Mouse (Mus musculus) intestine, postnatal 0 days (tissue): Measurements from ENCODE around the gene Tceal1. TPM values are rescaled to one million over a fixed set of nuclear protein-coding genes. Genes with fewer than 3 reads are reported as not detected.
"Not testable (repeated sequence)": the region's sequence is repeated elsewhere in the genome, so short reads cannot be mapped to it uniquely, and the experiment has no call there.

Experiments used
- ATAC-seq: fragments of 200-750 bp; cut with Nextera tagmentation; 2 replicates; pipeline ENCODE4 v1.8.0; 2017; ENCODE audit warnings: mild to moderate bottlenecking, moderate TSS enrichment, moderate library complexity
- H3K27ac ChIP-seq: fragments of 300-500 bp; sonication (generic); 2 replicates; pipeline ENCODE4 v1.5.1; 2014; ENCODE audit warnings: mild to moderate bottlenecking, low read depth, low read length, moderate library complexity
- H3K27me3 ChIP-seq: fragments of 300-500 bp; sonication (generic); replicated peaks from 2 replicates; pipeline ENCODE4 v1.6.1; 2014; ENCODE audit warnings: low read length, mixed read lengths; ENCODE audit not compliant: control insufficient read depth, insufficient read depth
- H3K36me3 ChIP-seq: fragments of 300-500 bp; sonication (generic); 2 replicates; pipeline ENCODE4 v1.6.1; 2014; ENCODE audit warnings: mild to moderate bottlenecking, moderate library complexity; ENCODE audit not compliant: control insufficient read depth, insufficient read depth
- H3K4me1 ChIP-seq: fragments of 300-500 bp; sonication (generic); replicated peaks from 2 replicates; pipeline ENCODE4 v1.6.1; 2014; ENCODE audit warnings: antibody characterized with exemption, low read length, mixed read lengths; ENCODE audit not compliant: control insufficient read depth, insufficient read depth
- H3K4me2 ChIP-seq: fragments of 300-500 bp; sonication (generic); replicated peaks from 2 replicates; pipeline ENCODE4 v1.6.1; 2014; ENCODE audit warnings: low read depth, mild to moderate bottlenecking, moderate library complexity
- H3K4me3 ChIP-seq: fragments of 300-500 bp; sonication (generic); 2 replicates; pipeline ENCODE4 v1.5.1; 2014; ENCODE audit warnings: low read depth, low read length
- H3K9ac ChIP-seq: fragments of 300-500 bp; sonication (generic); 2 replicates; pipeline ENCODE4 v1.6.1; 2014; ENCODE audit warnings: mild to moderate bottlenecking, low read depth, low read length
- H3K9me3 ChIP-seq: fragments of 300-500 bp; sonication (generic); 2 replicates; pipeline ENCODE4 v1.6.1; 2016; ENCODE audit warnings: mixed run types; ENCODE audit not compliant: control insufficient read depth
- CTCF ChIP-seq: sonication (generic); IDR thresholded peaks from 2 replicates; pipeline ENCODE4 v1.5.1; 2016; ENCODE audit warnings: low read depth, mild to moderate bottlenecking, control low read depth, antibody characterized with exemption, moderate library complexity
- WGBS: fragments of 180-500 bp; shearing (Covaris S2); extraction: QIAGEN DNeasy Blood & Tissue Kit; methylation state at CpG from one replicate; pipeline ENCODE4 v1.1.7; 2014; 5-methylcytosine and 5-hydroxymethylcytosine counted together
- polyA plus RNA-seq: library from polyadenylated mRNA; unstranded; fragments of >200 nt; fragmentation: Nextera tagmentation; extraction: Ambion mirVana; gene quantifications from 2 replicates; pipeline ENCODE4 v1.2.1, GENCODE M21; 2015

Tceal1 gene
- polyA plus RNA-seq, 1 experiment from 2014 or later = 6.1 TPM

DNA sequence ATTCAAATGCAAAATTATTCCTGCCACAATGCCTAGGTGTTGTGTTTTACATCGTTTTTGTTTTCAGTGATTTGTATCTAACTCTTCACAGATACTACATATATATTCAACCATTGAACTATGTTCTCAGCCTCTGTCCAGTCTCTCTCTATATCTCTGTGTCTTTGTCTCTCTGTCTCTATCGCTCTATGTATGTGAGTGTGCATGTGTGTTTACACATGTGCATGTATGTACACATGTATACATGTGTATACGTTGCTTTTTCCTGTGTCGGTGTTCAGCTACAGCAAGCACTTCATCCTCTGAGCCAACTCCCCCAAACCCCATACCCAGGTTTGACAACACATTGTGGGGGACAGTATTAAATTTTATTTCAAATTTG lies 15.5 kb upstream of the Tceal1 start:
- Histone ChIP-seq H3K9me3 (no peaks in the 10 kb centered on the region), H3K27me3 (no peaks in the 10 kb centered on the region), H3K4me1 (no peaks in the 10 kb centered on the region), H3K27ac (no peak overlapping the region), H3K9ac (no peak overlapping the region), H3K36me3 (no peaks in the 10 kb centered on the region), H3K4me2 (no peak overlapping the region), H3K4me3 (no peak overlapping the region)
- TF ChIP-seq CTCF = no peak
- WGBS = 80% methylated on average over 4 of the region's 4 CpGs
- no peak for ATAC-seq

DNA sequence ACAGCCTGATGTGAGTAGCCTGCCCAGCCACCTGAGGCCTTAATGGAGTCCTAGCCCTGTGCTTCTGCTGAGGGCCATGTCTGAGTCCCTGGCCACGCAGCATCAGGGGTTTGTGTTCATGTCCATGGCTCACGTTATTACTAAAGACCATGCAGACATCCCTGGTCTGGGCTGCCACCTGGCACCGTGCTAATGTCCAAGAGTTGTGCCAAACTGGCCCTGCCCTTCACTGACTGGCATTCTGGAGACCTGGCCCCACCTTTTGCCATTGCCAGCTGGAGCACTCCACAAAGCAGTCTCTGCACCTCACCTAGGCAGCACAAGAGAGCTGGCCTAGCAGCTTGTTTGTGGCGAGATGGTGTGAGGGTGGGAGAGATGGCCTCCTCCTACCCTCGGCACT lies 14.6 kb upstream of the Tceal1 start:
- Histone ChIP-seq H3K4me2 (no peak overlapping the region), H3K27me3 (no peaks in the 10 kb centered on the region), H3K4me1 (no peaks in the 10 kb centered on the region), H3K27ac (no peak overlapping the region), H3K36me3 (no peaks in the 10 kb centered on the region), H3K9me3 (no peaks in the 10 kb centered on the region), H3K4me3 (no peak overlapping the region), H3K9ac (no peak overlapping the region)
- WGBS = 79% methylated on average over 5 of the region's 5 CpGs
- TF ChIP-seq CTCF = no peak
- ATAC-seq = no peak

DNA sequence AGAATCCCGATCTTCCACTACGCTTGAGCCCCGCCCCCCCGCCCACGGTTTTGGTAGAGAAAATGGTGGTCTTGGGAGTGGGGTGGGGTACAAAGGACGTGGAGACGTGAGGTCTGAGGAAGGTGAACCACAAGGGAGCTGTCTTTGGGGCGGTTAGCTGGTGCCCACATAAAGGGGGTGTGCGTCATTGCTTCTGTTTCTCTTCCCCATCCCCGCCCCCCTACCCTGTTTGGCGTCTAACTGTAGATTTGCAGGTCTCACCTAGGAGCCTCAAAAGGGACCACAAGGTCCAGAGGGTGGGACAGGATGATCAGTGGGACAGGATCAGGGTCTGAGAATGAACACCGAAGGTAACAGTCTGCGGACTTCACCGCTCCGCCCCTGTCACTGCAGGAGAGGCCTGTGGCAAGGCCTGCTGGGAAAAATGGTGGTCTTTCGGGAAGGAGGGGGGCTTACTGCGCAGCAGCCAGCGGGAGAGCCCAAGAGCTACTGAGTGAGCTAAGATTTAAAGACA lies 443 bp downstream of the Tceal1 start:
- TF ChIP-seq CTCF = no peak
- ATAC-seq = peak; percentile 45; the same call in 1 of the 2 replicates
- WGBS = 15% methylated on average over 17 of the region's 18 CpGs
- Histone ChIP-seq H3K4me3 (peak overlapping the region; percentile 51), H3K9ac (peak overlapping the region; percentile 46), H3K36me3 (no peaks in the 10 kb centered on the region), H3K4me2 (peak overlapping the region; percentile 68), H3K4me1 (no peaks in the 10 kb centered on the region), H3K9me3 (no peaks in the 10 kb centered on the region), H3K27ac (peak overlapping the region; percentile 60; the same call in 1 of the 2 replicates), H3K27me3 (no peaks in the 10 kb centered on the region)

DNA sequence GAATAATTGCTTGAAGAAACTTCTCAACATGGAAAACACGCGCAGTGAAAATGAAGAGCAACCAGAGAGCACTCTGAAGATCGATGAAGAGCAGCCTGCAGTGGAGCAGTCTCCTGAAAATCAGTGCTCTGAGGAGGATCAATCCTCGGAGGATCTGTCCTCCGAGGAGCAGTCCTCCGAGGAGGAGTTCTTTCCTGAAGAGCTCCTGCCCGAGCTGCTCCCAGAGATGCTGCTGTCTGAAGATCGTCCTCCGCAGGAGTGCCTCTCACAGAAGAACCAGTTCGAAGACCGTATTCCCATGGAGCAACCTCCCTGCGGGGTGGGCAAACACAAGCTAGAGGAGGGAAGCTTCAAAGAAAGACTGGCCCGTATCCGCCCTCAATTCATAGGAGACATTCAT lies 1.0 kb downstream of the Tceal1 start:
- 28% methylated on average over 14 of the region's 14 CpGs for WGBS
- Histone ChIP-seq H3K4me3 (peak overlapping the region; percentile 51), H3K4me1 (no peaks in the 10 kb centered on the region), H3K27ac (no peak overlapping the region), H3K9ac (peak overlapping the region; percentile 46; the same call in 1 of the 2 replicates), H3K36me3 (no peaks in the 10 kb centered on the region), H3K27me3 (no peaks in the 10 kb centered on the region), H3K9me3 (no peaks in the 10 kb centered on the region), H3K4me2 (peak overlapping the region; percentile 68)
- ATAC-seq = no peak
- TF ChIP-seq CTCF = no peak

DNA sequence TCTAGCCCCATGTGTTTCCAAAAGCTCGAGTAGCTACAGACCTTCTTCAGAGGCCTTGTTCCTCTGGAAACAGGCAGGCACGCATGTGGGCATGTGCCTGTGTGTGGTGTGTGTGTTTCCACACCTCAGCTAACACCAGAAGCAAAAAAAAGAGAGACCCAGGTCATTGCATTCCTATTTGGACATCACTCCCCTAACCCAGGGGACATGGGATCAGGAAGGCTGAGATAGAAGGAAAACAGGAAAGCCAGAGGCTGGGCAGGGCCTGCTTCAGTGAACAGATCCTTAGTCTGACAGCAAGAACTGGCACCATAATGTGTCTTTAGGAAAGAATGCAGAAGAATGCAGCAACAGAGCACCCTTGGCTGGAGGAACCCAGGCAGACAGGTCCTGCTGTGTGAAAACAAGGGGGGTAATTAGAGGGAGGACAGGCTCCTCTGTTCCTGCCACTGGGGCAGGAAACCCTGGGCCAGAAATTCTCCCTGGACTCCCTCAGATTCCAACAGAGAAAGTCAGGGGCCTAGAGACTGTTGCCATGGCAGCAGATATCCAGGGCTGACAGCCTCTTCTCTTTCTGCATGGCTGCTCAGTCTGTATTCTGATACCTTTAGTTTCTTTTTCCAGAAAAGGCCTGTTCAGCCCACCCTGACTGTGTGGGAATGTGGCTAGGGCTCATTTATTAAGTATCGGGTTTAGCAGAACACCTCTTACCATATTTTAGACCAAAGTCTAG lies 7.1 kb downstream of the Tceal1 start:
- not testable (repeated sequence) for ATAC-seq, H3K4me3 ChIP-seq, H3K4me2 ChIP-seq, H3K27ac ChIP-seq, H3K9me3 ChIP-seq, H3K4me1 ChIP-seq, H3K27me3 ChIP-seq, H3K9ac ChIP-seq, H3K36me3 ChIP-seq
- 72% methylated on average over 3 of the region's 3 CpGs for WGBS

DNA sequence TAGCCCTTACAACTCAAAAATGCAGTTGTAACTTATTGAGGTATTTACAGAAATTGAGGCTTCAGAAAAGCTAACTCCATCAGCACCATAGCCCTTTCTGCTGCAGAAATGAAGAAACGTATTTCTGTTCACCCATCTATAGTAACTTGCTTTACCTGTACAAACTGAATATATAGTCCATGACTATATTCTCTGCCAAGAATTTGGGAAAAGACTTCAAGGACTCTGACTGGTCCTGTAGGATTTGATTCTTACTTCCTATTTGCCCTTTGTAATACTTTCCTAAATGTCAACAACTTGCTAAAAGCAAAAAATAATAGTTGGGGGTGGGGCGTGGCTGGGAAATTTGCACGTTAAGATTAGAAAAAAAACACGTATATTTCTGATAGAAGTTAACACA lies 24.2 kb downstream of the Tceal1 start:
- Histone ChIP-seq H3K4me2 (no peak overlapping the region), H3K27me3 (no peaks in the 10 kb centered on the region), H3K4me3 (no peak overlapping the region), H3K36me3 (0 out of 2 replicates have a peak, but pooled peaks cover 3% of the 10 kb centered on the region), H3K9ac (no peak overlapping the region), H3K4me1 (no peaks in the 10 kb centered on the region), H3K9me3 (no peaks in the 10 kb centered on the region), H3K27ac (no peak overlapping the region)
- WGBS = 79% methylated on average over 4 of the region's 4 CpGs
- ATAC-seq = no peak
- no peak for TF ChIP-seq CTCF
